Mouse (Mus musculus): Measurements from ENCODE around the gene Capn11.

Capn11 gene

GRCm38 (mm10) chr17:45580958-45581477 is 78.1 kb downstream of the Capn11 start:
- DNase-seq: no peak

Data from spleen, adult 18-20 months (tissue).